Mouse (Mus musculus): ENCODE data around the gene Cab39. TPM values are rescaled to one million over a fixed set of nuclear protein-coding genes. Genes with fewer than 3 reads are reported as not detected.
"Not testable (repeated sequence)": the region's sequence is repeated elsewhere in the genome, so short reads cannot be mapped to it uniquely, and the experiment has no call there.

Gene Cab39
- polyA plus RNA-seq, 2 experiments = 48.9 to 59.4 TPM

GRCm38 (mm10) chr1:85802517-85802916 lies 9.3 kb downstream of the Cab39 start:
- Histone ChIP-seq H3K27me3 (ENCODE audit: control insufficient read depth, insufficient read depth, low read length) (no peaks in the 10 kb centered on the region), H3K4me3 (replicated peaks; ENCODE audit: low read length) (no peak overlapping the region), H3K4me1 (ENCODE audit: control insufficient read depth, insufficient read depth, low read length) (no peaks in the 10 kb centered on the region), H3K9me3 (ENCODE audit: control insufficient read depth, low read length) (no peaks in the 10 kb centered on the region), H3K36me3 (ENCODE audit: control insufficient read depth, insufficient read depth, low read length) (no peaks in the 10 kb centered on the region), H3K4me2 (replicated peaks; ENCODE audit: low read depth, low read length, severe bottlenecking) (no peak overlapping the region), H3K27ac (replicated peaks; ENCODE audit: low read depth, low read length) (0 out of 2 replicates have a peak overlapping the region, but pooled peaks have one; percentile 5), H3K9ac (ENCODE audit: low read depth, low read length, severe bottlenecking) (no peak overlapping the region)
- no peak for TF ChIP-seq POLR2A (IDR thresholded peaks at IDR 0.05; ENCODE audit: borderline replicate concordance, extremely low read depth, insufficient read depth, insufficient read length)
- DNase-seq (ENCODE audit: low spot score) (no peak), ATAC-seq (ENCODE audit: low FRiP score, low read depth) (no peak)
- WGBS = 81% methylated on average over 1 of the region's 1 CpGs

- Histone ChIP-seq H3K27me3 (ENCODE audit: control insufficient read depth, insufficient read depth, low read length) (no peaks in the 10 kb centered on the region), H3K4me3 (replicated peaks; ENCODE audit: low read length) (no peak overlapping the region)
- ATAC-seq (ENCODE audit: low FRiP score, low read depth) = no peak
These were observed 11.3 kb downstream of the Cab39 start for GRCm38 (mm10) chr1:85804551-85804950.

DNA sequence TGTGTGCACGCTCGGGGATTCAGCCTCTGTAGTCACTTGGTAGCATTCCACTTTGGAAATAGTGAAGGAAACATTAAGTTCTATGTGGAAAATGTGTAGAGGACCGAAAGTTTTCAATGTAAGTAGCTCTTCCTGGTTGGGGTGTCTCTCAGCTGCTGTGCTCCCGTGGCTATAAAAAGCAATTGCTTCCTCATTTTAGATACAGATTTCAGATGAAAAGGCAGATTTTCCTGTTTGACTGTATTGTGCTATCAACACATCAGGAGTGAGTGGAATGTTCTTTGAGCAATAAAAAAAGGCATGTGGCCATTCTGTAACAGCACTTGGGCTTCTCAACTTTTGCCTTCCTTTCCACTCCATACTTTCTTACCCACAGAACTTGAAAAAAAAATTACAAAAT lies 16.0 kb downstream of the Cab39 start:
- ATAC-seq (ENCODE audit: low FRiP score, low read depth) (no peak), DNase-seq (ENCODE audit: low spot score) (no peak)
- H3K27ac ChIP-seq (replicated peaks; ENCODE audit: low read depth, low read length) = no peak overlapping the region
- no peaks in the 10 kb centered on the region for H3K9me3 ChIP-seq (ENCODE audit: control insufficient read depth, low read length)
- no peaks in the 10 kb centered on the region for H3K36me3 ChIP-seq (ENCODE audit: control insufficient read depth, insufficient read depth, low read length)
- H3K4me3 ChIP-seq (replicated peaks; ENCODE audit: low read length) = no peak overlapping the region
- no peak for TF ChIP-seq POLR2A (IDR thresholded peaks at IDR 0.05; ENCODE audit: borderline replicate concordance, extremely low read depth, insufficient read depth, insufficient read length)
- 71% methylated on average over 4 of the region's 4 CpGs for WGBS
- no peak overlapping the region for H3K4me2 ChIP-seq (replicated peaks; ENCODE audit: low read depth, low read length, severe bottlenecking)
- peaks cover 13% of the 10 kb centered on the region; the same call in 1 of the 2 replicates for H3K4me1 ChIP-seq (ENCODE audit: control insufficient read depth, insufficient read depth, low read length)
- no peak overlapping the region for H3K9ac ChIP-seq (ENCODE audit: low read depth, low read length, severe bottlenecking)
- H3K27me3 ChIP-seq (ENCODE audit: control insufficient read depth, insufficient read depth, low read length) = no peaks in the 10 kb centered on the region

More at GRCm38 (mm10) chr1:85804551-85804950, 11.3 kb downstream of the Cab39 start:
- no peak for DNase-seq (ENCODE audit: low spot score)
- Histone ChIP-seq H3K4me2 (replicated peaks; ENCODE audit: low read depth, low read length, severe bottlenecking) (no peak overlapping the region), H3K27ac (replicated peaks; ENCODE audit: low read depth, low read length) (no peak overlapping the region), H3K9me3 (ENCODE audit: control insufficient read depth, low read length) (no peaks in the 10 kb centered on the region), H3K4me1 (ENCODE audit: control insufficient read depth, insufficient read depth, low read length) (peaks cover 7% of the 10 kb centered on the region; the same call in 1 of the 2 replicates), H3K36me3 (ENCODE audit: control insufficient read depth, insufficient read depth, low read length) (no peaks in the 10 kb centered on the region), H3K9ac (ENCODE audit: low read depth, low read length, severe bottlenecking) (no peak overlapping the region)
- no peak for TF ChIP-seq POLR2A (IDR thresholded peaks at IDR 0.05; ENCODE audit: borderline replicate concordance, extremely low read depth, insufficient read depth, insufficient read length)
- 91% methylated on average over 8 of the region's 8 CpGs for WGBS

GRCm38 (mm10) chr1:85810343-85810742 lies 17.1 kb downstream of the Cab39 start:
- Histone ChIP-seq H3K27me3 (ENCODE audit: control insufficient read depth, insufficient read depth, low read length) (no peaks in the 10 kb centered on the region), H3K27ac (replicated peaks; ENCODE audit: low read depth, low read length) (no peak overlapping the region), H3K9ac (ENCODE audit: low read depth, low read length, severe bottlenecking) (no peak overlapping the region), H3K4me2 (replicated peaks; ENCODE audit: low read depth, low read length, severe bottlenecking) (no peak overlapping the region), H3K4me1 (ENCODE audit: control insufficient read depth, insufficient read depth, low read length) (peaks cover 13% of the 10 kb centered on the region; the same call in 1 of the 2 replicates), H3K4me3 (replicated peaks; ENCODE audit: low read length) (no peak overlapping the region), H3K36me3 (ENCODE audit: control insufficient read depth, insufficient read depth, low read length) (no peaks in the 10 kb centered on the region), H3K9me3 (ENCODE audit: control insufficient read depth, low read length) (no peaks in the 10 kb centered on the region)
- TF ChIP-seq POLR2A (IDR thresholded peaks at IDR 0.05; ENCODE audit: borderline replicate concordance, extremely low read depth, insufficient read depth, insufficient read length) = no peak
- ATAC-seq (ENCODE audit: low FRiP score, low read depth) (no peak), DNase-seq (ENCODE audit: low spot score) (no peak)
- 75% methylated on average over 2 of the region's 2 CpGs for WGBS

DNA sequence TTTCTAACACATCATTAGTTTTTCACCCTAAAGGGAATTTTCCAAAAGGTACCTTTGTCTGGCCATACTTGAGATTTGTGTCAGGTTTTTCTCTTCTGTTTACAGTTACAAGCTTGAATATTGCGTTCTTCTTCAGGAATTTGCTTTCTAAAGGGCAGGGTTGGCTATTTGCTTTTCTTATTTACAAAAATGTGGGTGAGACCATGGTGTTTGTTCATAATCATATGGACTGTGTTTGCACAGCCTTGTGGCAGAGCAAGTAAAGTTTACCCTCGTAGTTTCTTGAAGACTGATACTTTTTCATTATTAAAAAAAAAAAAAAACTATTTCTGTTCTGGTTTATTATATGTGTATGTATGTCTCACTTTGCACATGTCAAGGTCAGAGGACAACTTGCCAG lies 17.5 kb downstream of the Cab39 start:
- H3K27me3 ChIP-seq (ENCODE audit: control insufficient read depth, insufficient read depth, low read length) = no peaks in the 10 kb centered on the region
- no peak overlapping the region for H3K27ac ChIP-seq (replicated peaks; ENCODE audit: low read depth, low read length)
- TF ChIP-seq POLR2A (IDR thresholded peaks at IDR 0.05; ENCODE audit: borderline replicate concordance, extremely low read depth, insufficient read depth, insufficient read length) = no peak
- ATAC-seq (ENCODE audit: low FRiP score, low read depth) (no peak), DNase-seq (ENCODE audit: low spot score) (no peak)
- H3K4me2 ChIP-seq (replicated peaks; ENCODE audit: low read depth, low read length, severe bottlenecking) = no peak overlapping the region
- no peaks in the 10 kb centered on the region for H3K36me3 ChIP-seq (ENCODE audit: control insufficient read depth, insufficient read depth, low read length)
- no peaks in the 10 kb centered on the region for H3K9me3 ChIP-seq (ENCODE audit: control insufficient read depth, low read length)
- H3K4me1 ChIP-seq (ENCODE audit: control insufficient read depth, insufficient read depth, low read length) = peaks cover 13% of the 10 kb centered on the region; the same call in 1 of the 2 replicates
- H3K9ac ChIP-seq (ENCODE audit: low read depth, low read length, severe bottlenecking) = no peak overlapping the region
- 89% methylated on average over 2 of the region's 2 CpGs for WGBS
- H3K4me3 ChIP-seq (replicated peaks; ENCODE audit: low read length) = no peak overlapping the region

DNA sequence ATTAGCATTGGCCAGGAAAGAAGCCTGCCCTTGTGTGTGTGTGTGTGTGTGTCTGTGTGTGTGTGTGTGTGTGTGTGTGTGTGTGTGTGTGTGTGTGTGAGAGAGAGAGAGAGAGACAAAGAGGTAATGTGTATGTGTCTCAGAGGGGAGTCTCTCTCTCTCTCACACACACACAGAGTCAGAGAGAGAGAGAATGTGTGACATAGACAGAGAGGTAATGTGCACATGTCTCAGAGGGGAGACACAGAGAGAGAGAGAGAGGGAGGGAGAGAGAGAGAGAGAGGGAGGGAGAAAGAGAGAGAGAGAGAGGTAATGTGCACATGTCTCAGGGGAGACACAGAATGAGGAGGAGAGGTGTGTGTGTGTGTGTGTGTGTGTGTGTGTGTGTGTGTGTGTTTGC lies 21.0 kb downstream of the Cab39 start:
- H3K4me2 ChIP-seq (replicated peaks; ENCODE audit: low read depth, low read length, severe bottlenecking); H3K27me3 ChIP-seq (ENCODE audit: control insufficient read depth, insufficient read depth, low read length); DNase-seq (ENCODE audit: low spot score); H3K4me3 ChIP-seq (replicated peaks; ENCODE audit: low read length); H3K4me1 ChIP-seq (ENCODE audit: control insufficient read depth, insufficient read depth, low read length); H3K27ac ChIP-seq (replicated peaks; ENCODE audit: low read depth, low read length); H3K9me3 ChIP-seq (ENCODE audit: control insufficient read depth, low read length); H3K9ac ChIP-seq (ENCODE audit: low read depth, low read length, severe bottlenecking); ATAC-seq (ENCODE audit: low FRiP score, low read depth): not testable (repeated sequence)
- H3K36me3 ChIP-seq (ENCODE audit: control insufficient read depth, insufficient read depth, low read length) = peaks cover 10% of the 10 kb centered on the region

Data from limb, embryonic 14.5 days (tissue).